Mouse (Mus musculus): ENCODE measurements around the gene Ncaph2. TPM values are rescaled to one million over a fixed set of nuclear protein-coding genes. Genes with fewer than 3 reads are reported as not detected.

Gene Ncaph2
- polyA plus RNA-seq (2012; rRNA removed) = 351 and 370 TPM in 2 replicates

GRCm38 (mm10) chr15:89355241-89356187 is at the start of gene Ncaph2, which contains the start of gene Lmf2:
Gene Ncaph2 (plus strand): TSS chr15:89355719.
Gene Lmf2 (minus strand): TSS chr15:89355659.
- Histone ChIP-seq H3K27ac (ENCODE audit: control insufficient read depth, insufficient read depth, low read length) (peak within 1 kb of the TSS; percentile 68), H3K36me3 (ENCODE audit: control insufficient read depth, insufficient read depth, low read length) (peaks cover 28% of the 10 kb centered on the region), H3K4me3 (ENCODE audit: control insufficient read depth, insufficient read depth, low read length) (peak within 1 kb of the TSS; percentile 86), H3K27me3 (ENCODE audit: control insufficient read depth, insufficient read depth, low read length) (no peaks in the 10 kb centered on the region), H3K4me1 (replicated peaks; ENCODE audit: control insufficient read depth, insufficient read depth, low read length) (peaks cover 15% of the 10 kb centered on the region)
- peak; percentile 95 for DNase-seq
- TF ChIP-seq POLR2A (IDR thresholded peaks at IDR 0.05; ENCODE audit: control insufficient read depth, extremely low read depth, insufficient read depth, low read length, poor library complexity) (peak; percentile 78; the same call in 1 of the 2 replicates), CTCF (IDR thresholded peaks at IDR 0.05; ENCODE audit: borderline replicate concordance, control insufficient read depth, extremely low read depth, insufficient read depth, low read length, poor library complexity) (peak; percentile 43; the same call in 1 of the 2 replicates)
- under 1% methylated on average over 64 of the region's 64 CpGs for WGBS

- DNase-seq = no peak
- H3K27ac ChIP-seq (ENCODE audit: control insufficient read depth, insufficient read depth, low read length) = no peak overlapping the region
- H3K4me1 ChIP-seq (replicated peaks; ENCODE audit: control insufficient read depth, insufficient read depth, low read length) = peaks cover 39% of the 10 kb centered on the region
- TF ChIP-seq CTCF (IDR thresholded peaks at IDR 0.05; ENCODE audit: borderline replicate concordance, control insufficient read depth, extremely low read depth, insufficient read depth, low read length, poor library complexity) = no peak
- TF ChIP-seq POLR2A (IDR thresholded peaks at IDR 0.05; ENCODE audit: control insufficient read depth, extremely low read depth, insufficient read depth, low read length, poor library complexity) = no peak
- no peak overlapping the region for H3K4me3 ChIP-seq (ENCODE audit: control insufficient read depth, insufficient read depth, low read length)
- H3K36me3 ChIP-seq (ENCODE audit: control insufficient read depth, insufficient read depth, low read length) = peaks cover 49% of the 10 kb centered on the region
- 100% methylated on average over 1 of the region's 1 CpGs for WGBS
- no peaks in the 10 kb centered on the region for H3K27me3 ChIP-seq (ENCODE audit: control insufficient read depth, insufficient read depth, low read length)
These were observed 49.6 kb upstream of the Ncaph2 start for GRCm38 (mm10) chr15:89305966-89306365.

GRCm38 (mm10) chr15:89307461-89307860 is 48.1 kb upstream of the Ncaph2 start:
- no peaks in the 10 kb centered on the region for H3K27me3 ChIP-seq (ENCODE audit: control insufficient read depth, insufficient read depth, low read length)
- H3K36me3 ChIP-seq (ENCODE audit: control insufficient read depth, insufficient read depth, low read length) = peaks cover 34% of the 10 kb centered on the region
- TF ChIP-seq CTCF (IDR thresholded peaks at IDR 0.05; ENCODE audit: borderline replicate concordance, control insufficient read depth, extremely low read depth, insufficient read depth, low read length, poor library complexity) = no peak
- TF ChIP-seq POLR2A (IDR thresholded peaks at IDR 0.05; ENCODE audit: control insufficient read depth, extremely low read depth, insufficient read depth, low read length, poor library complexity) = no peak
- WGBS = 81% methylated on average over 13 of the region's 13 CpGs
- H3K27ac ChIP-seq (ENCODE audit: control insufficient read depth, insufficient read depth, low read length) = no peak overlapping the region
- H3K4me1 ChIP-seq (replicated peaks; ENCODE audit: control insufficient read depth, insufficient read depth, low read length) = peaks cover 49% of the 10 kb centered on the region
- no peak overlapping the region for H3K4me3 ChIP-seq (ENCODE audit: control insufficient read depth, insufficient read depth, low read length)
- no peak for DNase-seq

- peaks cover 58% of the 10 kb centered on the region for H3K4me1 ChIP-seq (replicated peaks; ENCODE audit: control insufficient read depth, insufficient read depth, low read length)
- WGBS = 74% methylated on average over 7 of the region's 7 CpGs
- H3K4me3 ChIP-seq (ENCODE audit: control insufficient read depth, insufficient read depth, low read length) = no peak overlapping the region
- DNase-seq = no peak
- H3K27ac ChIP-seq (ENCODE audit: control insufficient read depth, insufficient read depth, low read length) = peak overlapping the region; percentile 90
- TF ChIP-seq CTCF (IDR thresholded peaks at IDR 0.05; ENCODE audit: borderline replicate concordance, control insufficient read depth, extremely low read depth, insufficient read depth, low read length, poor library complexity) (no peak), POLR2A (IDR thresholded peaks at IDR 0.05; ENCODE audit: control insufficient read depth, extremely low read depth, insufficient read depth, low read length, poor library complexity) (no peak)
- peaks cover 24% of the 10 kb centered on the region for H3K36me3 ChIP-seq (ENCODE audit: control insufficient read depth, insufficient read depth, low read length)
- H3K27me3 ChIP-seq (ENCODE audit: control insufficient read depth, insufficient read depth, low read length) = no peaks in the 10 kb centered on the region
These were observed 46.9 kb upstream of the Ncaph2 start for GRCm38 (mm10) chr15:89308406-89309139.

- no peak for TF ChIP-seq POLR2A (IDR thresholded peaks at IDR 0.05; ENCODE audit: control insufficient read depth, extremely low read depth, insufficient read depth, low read length, poor library complexity)
- peak; percentile 42; the same call in 1 of the 2 replicates for TF ChIP-seq CTCF (IDR thresholded peaks at IDR 0.05; ENCODE audit: borderline replicate concordance, control insufficient read depth, extremely low read depth, insufficient read depth, low read length, poor library complexity)
- H3K27ac ChIP-seq (ENCODE audit: control insufficient read depth, insufficient read depth, low read length) = peak overlapping the region; percentile 90
- no peaks in the 10 kb centered on the region for H3K27me3 ChIP-seq (ENCODE audit: control insufficient read depth, insufficient read depth, low read length)
- peak; percentile 81 for DNase-seq
- peaks cover 11% of the 10 kb centered on the region for H3K36me3 ChIP-seq (ENCODE audit: control insufficient read depth, insufficient read depth, low read length)
- peaks cover 66% of the 10 kb centered on the region for H3K4me1 ChIP-seq (replicated peaks; ENCODE audit: control insufficient read depth, insufficient read depth, low read length)
- WGBS = 6% methylated on average over 6 of the region's 6 CpGs
- no peak overlapping the region for H3K4me3 ChIP-seq (ENCODE audit: control insufficient read depth, insufficient read depth, low read length)
These were observed 45.5 kb upstream of the Ncaph2 start for GRCm38 (mm10) chr15:89309962-89310498.

- Histone ChIP-seq H3K27me3 (ENCODE audit: control insufficient read depth, insufficient read depth, low read length) (no peaks in the 10 kb centered on the region), H3K36me3 (ENCODE audit: control insufficient read depth, insufficient read depth, low read length) (no peaks in the 10 kb centered on the region), H3K27ac (ENCODE audit: control insufficient read depth, insufficient read depth, low read length) (no peak overlapping the region), H3K4me3 (ENCODE audit: control insufficient read depth, insufficient read depth, low read length) (no peak overlapping the region), H3K4me1 (replicated peaks; ENCODE audit: control insufficient read depth, insufficient read depth, low read length) (peaks cover 56% of the 10 kb centered on the region)
- no peak for DNase-seq
- no peak for TF ChIP-seq POLR2A (IDR thresholded peaks at IDR 0.05; ENCODE audit: control insufficient read depth, extremely low read depth, insufficient read depth, low read length, poor library complexity)
- TF ChIP-seq CTCF (IDR thresholded peaks at IDR 0.05; ENCODE audit: borderline replicate concordance, control insufficient read depth, extremely low read depth, insufficient read depth, low read length, poor library complexity) = no peak
- WGBS = 89% methylated on average over 4 of the region's 4 CpGs
These were observed 42.2 kb upstream of the Ncaph2 start for GRCm38 (mm10) chr15:89313359-89313758.
